Mouse (Mus musculus) liver (tissue): ENCODE results near the gene Slc35a5.

Experiments used
- DNase-seq: peaks from one replicate; pipeline ENCODE4 v3.0.0-alpha.2; 2020; ENCODE audit warnings: mixed read lengths

Slc35a5 gene

DNA sequence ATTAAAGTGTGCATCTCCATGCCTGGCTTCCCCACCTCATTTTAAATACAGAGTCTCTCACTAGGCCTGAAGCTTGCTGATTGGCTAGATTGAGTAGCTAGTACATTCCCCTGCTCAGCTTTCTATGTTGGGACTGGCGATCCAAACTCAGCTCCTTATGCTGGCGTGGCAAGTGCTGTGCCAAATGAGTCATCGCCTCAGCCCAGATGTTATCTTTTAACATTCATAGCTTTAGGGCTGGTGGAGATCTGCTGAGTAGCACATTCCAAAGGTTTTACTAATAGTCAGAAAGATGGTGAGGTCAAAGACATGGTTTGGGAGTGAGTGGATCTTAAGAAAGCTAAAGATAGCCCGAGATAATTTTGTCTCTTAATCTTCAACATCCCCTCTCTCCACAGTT is 48.0 kb downstream of the Slc35a5 start:
- no peak for DNase-seq

DNA sequence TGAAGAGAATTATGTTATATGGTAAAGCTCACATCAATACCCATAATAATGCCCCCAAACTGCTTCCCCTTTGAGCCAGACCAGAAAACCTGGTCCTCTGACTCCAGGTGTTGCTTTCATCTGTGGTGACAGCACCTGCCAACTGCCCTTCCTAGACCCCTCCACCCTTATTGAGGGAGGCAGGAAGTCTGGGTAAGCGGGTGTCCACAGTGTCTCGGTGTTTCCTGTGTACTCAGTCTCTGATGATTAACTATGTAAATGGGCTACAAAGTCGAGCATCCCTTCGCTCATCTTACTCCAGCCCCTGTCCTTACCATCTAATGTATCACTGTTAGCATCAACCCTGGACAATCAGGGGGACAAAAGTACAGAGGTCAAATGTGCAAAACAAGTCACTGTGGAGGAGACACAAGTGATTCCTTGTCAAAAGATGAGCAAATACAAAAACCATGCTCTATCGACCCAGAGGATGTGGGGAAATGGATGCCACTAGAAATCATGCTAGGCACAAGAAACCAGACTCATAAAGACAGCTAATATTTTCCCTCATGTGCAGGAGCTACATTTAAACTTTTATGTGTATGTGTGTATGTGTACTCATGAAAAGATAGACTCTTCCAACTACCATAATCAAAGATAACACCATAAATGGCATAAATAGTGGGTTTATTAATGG is 50.2 kb downstream of the Slc35a5 start:
- DNase-seq: no peak

DNA sequence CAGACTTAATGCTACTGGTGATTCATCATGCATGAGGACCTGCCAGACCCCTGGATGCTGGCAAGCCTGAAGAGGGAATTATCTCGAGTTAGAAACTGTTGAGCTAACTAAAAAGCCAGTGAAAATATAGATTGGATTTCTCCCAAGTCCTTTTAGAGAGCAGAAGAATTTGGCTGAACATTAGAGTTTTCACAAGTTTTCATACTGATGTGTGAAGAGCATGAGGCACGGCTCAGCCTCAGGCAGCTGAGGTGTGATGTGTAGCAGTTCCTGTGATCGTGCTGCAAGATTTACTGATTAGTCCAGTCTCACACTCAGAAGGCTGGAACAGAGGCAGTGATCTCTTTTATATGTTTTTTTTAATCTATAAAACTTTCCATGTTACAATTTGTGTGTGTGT is 53.5 kb downstream of the Slc35a5 start:
- no peak for DNase-seq

DNA sequence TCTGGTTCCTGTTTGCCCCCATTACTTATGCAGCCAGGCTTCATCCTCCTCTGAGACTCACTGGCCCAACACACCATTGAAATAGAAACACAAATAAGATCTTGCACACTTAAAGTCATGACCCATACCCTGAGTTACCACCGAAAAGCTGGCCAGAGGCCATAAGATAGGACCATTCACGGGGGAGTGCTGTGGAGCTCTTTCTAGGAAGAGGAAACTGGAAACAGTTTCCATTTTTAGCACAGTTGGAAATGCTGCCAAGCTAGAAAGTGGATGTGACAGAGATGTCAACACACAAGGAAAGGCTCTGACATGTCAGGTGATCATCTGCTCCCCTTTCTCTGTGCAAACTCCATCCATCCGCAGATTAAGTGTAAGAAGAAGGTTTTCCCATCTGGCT is 57.6 kb downstream of the Slc35a5 start:
- no peak for DNase-seq

DNA sequence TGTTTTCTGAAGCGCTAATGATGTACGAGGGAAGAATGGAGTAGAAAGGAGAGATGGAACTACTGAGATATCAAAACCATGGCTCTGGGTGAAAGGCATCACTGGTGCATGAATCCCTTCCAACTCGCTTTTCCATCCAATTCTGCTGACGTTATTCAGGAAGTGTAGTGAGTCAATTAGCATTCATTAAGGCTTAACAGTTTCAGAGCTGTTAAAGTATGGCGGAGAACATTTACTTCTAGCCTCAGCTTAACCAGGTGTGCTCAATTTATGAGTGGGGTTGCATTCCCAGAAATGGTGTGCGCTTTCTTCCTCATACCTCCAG is 59.7 kb downstream of the Slc35a5 start:
- no peak for DNase-seq

DNA sequence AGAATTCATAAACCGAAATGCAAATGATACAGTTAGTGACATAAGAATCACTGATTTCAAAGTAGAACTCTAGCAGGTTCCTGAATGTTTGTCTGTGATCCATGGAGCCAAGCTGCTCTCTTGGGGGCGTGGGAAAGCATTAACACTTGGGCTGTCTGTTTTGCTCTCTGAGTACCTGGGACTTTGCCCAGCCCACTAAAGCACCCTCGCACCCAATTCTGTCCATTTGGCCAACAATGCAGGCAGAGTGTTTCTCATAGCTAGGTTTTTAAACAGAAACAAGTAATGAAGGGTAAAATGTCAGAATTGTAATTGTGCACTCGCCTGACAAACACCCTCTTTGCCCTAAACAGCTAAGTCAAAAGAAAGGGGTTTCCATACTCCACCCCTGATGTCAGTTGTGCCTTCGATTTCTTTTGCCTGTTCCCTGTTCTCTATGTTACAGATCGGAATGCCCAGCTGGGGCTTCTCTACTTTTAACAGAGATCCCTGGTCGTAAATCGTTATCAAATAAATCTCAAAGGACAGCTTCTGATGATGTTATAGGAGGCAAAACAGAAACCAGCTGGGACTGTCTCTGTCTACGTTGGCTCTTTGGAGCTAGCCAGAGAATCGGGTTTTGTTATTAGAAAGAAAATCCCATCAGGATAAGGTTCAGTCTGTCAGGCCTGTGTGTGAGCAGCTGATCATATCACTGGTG is 60.2 kb downstream of the Slc35a5 start:
- DNase-seq: no peak

DNA sequence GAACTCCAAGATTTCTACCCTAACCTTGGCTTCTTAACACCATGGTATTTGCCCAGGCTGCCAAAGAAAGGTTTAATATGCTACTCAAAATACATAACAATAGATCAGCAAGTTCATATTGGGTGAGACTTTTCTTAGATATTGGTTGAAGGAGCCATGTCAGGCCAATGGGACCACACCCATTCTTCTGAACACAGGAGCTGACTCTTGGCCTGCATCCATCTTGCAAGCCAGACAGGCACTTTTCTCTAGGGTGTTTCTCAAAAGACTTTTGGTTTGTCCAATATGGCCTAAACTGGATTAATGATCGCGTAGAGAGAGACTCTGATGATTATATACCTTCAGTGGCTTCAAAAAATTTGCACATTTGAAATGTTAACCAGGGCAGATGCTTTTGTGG is 61.0 kb downstream of the Slc35a5 start:
- no peak for DNase-seq

DNA sequence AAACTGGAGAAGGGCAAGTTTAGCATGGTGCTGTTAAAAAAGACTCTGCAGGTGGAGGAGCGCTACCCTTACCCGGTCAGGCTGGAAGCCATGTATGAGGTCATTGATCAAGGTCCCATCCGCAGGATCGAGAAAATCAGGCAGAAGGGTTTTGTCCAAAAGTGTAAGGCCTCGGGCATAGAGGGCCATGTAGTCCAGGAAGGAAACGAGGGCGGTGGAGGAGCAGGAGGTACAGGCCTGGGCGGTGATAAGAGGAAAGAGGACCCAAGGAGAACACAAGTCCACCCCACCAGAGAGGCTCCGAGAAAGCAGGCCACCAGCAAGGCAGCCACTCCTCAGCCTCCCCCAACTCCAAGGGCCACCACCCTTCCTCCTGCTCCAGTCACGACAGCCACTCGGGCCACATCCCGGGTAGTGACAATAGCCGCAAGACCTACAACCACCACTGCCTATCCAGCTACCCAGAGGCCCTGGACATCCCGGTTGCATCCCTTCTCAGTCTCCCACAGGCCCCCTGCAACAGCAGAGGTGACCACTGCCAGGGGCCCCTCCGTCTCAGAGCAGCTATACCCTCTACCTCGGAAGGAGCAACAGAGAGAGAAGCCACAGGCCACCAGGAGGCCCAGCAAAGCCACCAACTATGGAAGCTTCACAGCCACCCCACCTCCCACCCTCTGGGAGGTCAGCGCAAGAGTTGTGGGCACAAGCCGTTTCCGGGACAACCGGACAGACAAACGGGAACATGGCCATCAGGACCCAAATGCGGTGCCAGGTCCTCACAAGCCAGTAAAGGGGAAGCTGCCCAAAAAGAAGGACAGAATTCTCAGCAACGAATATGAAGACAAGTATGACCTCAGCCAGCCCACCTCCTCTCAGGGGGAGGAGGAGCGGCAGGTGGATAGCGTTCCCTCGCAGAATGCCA is 62.7 kb downstream of the Slc35a5 start:
- DNase-seq: peak; percentile 7

DNA sequence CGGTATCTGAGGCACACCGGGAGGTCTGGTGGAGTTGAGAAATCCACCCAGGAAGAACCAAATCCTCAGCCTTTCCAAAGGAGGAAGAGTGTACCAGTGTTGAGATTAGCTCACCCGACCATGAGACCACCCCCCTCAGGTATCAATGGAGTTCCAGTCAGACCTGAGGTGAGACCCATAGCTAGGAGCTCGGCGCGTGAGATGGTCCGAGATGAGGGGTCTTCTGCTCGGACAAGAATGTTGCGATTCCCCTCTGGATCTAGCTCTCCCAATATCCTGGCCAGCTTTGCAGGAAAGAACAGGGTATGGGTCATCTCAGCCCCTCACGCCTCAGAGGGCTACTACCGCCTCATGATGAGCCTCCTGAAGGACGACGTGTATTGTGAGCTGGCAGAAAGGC is 63.5 kb downstream of the Slc35a5 start:
- DNase-seq: no peak

DNA sequence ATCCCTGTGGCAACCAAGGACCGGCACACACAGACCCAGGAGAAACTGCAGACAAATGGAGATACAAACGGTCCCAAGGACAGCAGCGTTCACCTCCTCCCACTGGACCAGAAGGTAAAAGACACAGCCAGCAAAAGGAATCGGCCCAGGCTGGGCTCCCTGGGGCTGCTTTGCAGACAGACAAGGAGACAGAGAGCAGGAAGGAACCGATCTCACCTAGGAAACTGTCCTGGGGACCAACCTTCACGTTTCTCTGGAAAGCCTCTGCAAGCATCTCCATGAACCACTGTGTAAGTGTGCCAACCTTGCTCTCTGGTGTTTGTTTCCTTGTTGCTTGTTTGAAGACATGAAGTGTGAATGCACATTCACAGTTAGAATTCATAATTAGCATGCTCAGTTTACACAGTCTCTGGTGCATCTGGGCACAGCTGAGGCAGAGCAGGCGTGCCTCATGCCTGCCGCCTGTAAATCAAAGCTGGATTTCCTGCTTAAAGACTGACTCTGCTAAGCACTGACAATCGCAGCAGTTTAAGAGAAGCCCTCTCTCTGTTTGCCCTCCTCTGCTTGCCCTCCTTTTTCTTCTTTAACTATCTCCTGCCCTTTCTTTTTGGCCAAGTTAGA is 64.3 kb downstream of the Slc35a5 start:
- no peak for DNase-seq

DNA sequence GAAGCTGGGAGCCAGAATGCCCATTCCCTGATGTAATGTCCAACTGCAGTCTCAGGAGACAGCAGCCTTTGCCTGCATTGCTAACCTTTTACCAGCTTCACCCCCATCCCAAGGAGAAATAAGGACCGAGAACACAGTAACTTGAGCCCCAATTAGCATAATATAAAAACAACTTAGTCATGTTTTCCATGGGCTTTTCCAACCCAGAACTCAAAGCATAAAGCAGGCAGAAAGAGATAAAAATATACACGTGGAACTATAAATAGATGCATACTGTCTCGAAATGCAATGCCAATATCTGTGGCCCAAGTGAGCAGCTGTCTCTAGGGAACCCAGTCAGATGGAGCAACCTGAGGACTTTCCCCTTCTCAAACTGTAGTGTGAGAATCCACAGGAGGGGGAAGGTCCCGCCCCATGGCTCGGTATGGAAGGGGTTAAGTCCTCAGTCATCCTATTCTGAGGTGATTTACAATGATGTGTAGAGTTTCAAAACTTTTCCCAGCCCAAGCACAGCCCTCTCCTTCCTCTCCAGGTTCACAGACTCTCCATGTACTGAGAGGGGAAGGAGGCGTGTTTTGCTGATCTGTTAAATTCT is 65.3 kb downstream of the Slc35a5 start, which contains the start of gene Ccdc80:
Gene Ccdc80, plus strand, starts transcription at position 266 of the 595 bp plus-strand sequence.
- peak; percentile 9 for DNase-seq

DNA sequence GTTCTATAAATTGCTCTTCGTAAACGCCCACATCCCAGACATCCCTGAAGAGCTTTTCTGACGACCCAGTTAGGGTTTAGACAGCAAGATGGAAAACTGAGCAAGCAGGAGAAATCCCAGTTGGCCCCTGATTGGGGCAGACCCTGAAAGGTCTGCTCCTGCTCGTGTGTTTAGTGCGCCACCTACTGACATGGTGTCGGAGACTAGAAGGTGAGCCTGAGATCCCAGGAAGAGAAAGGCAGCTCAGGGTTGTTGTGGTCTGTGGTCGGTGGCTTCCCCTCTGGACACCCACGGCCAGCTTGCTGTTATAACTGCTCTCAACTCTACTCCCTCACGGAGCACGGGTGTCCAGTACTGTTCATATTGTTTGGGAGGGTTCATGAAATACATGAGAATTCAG is 68.5 kb downstream of the Slc35a5 start:
- peak; percentile 75 for DNase-seq
